Mouse (Mus musculus): ENCODE measurements around the gene Rpl12.

DNA sequence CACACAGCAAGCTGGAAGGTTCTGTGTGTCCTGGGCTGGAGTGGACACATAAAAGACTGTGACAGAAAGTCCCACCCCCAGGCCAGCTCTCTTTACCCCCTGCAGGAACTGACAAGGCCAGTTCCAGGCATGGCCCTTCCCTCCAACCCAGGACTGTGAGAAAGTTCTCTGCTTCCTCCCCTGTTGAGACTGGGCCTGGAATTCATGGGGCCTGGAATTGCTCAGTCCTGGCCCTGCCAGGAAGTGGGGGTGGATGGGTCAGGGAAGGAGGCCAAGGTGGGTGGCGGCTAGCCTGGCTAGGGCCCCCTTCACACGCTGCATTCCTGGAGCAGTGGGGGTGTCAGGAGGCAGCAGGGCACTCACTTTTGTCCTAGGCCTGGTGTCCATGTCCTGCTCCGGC lies 46.5 kb upstream of the Rpl12 start:
- TF ChIP-seq ZNF384 (IDR thresholded peaks at IDR 0.05; ENCODE audit: low read depth, low read length) (no peak), MAFK (IDR thresholded peaks at IDR 0.05; ENCODE audit: insufficient read depth, low read depth, low read length) (no peak), CHD2 (IDR thresholded peaks at IDR 0.05; ENCODE audit: low read depth, low read length) (no peak), HCFC1 (IDR thresholded peaks at IDR 0.05; ENCODE audit: borderline replicate concordance, insufficient read depth, low read length) (no peak)
